Mouse (Mus musculus) adrenal gland, postnatal 10 days (tissue): ENCODE measurements at regions not wholly inside any gene's neighbourhood (a gene's known extent, or its start where the extent isn't known, plus 50 kb on each side); places are given as distances from the start of the nearest gene placed in this dataset.

Source experiments
- DNase-seq: peaks from one replicate; pipeline ENCODE4 v3.0.0; 2021; ENCODE audit warnings: mixed read lengths

DNA sequence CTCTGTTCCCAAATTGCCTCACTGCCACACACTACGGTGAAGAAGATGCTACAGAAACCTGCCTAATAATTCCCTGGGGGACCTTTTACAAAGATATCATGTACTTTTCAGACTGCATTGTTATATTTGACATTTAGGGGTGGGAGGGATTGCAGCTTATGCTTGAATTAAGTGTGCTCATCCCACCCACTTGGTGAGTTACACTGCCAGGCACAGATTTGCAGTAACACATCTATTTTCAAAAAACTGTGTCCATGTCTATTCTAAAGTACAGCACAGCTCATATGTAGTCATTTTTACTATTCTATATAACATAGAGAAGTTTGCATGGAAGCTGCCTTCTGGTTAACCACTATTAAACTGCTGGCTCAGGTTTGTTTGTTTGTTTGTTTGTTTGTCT, 404.3 kb upstream of the Xrcc4 start:
- DNase-seq, result no peak

DNA sequence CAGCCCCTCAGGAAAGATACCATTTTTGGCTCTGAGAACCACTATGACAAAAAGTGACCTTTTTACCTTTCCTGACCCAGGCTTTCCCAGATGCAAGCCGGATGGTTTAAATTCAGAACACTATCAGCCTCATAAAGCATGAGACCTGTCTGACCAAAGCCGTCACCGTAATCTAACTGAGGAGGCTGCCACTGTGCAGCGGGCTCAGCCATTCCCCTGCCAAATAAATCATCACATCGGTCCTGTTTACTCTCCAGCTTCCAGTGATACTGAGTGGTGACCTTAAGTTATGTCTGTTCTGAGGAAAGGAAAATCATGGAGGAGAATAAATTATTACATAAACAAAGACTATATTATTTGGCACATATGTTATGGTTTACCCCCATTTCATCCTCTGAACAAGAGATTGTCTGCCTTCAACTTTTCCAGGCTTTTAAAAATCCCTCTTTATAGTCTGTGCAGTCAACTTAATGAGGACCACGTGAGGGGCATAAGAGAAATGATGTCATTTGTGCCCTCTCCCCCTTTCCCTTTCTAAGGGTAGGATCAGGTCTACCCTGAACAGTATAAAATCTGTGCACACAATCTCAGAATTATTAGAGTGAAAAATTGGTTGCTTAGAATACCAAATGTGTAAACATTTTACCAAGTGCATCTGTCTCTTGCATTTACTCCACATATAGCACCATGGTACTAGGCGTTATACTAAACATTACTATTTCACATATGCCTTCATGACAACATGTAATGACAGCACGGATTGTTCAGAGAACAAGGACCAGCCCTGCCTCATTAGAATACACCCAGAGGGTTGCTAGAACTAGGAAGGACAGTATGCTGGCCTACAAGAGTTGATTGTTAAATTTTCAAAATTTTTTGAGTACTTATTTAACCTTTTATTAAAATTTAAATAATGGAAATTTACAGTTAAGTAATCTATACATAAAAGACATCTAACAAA, 401.9 kb upstream of the Xrcc4 start:
- no peak for DNase-seq

GRCm38 (mm10) chr13:90480484-90480883, 391.1 kb upstream of the Xrcc4 start:
- no peak for DNase-seq

DNA sequence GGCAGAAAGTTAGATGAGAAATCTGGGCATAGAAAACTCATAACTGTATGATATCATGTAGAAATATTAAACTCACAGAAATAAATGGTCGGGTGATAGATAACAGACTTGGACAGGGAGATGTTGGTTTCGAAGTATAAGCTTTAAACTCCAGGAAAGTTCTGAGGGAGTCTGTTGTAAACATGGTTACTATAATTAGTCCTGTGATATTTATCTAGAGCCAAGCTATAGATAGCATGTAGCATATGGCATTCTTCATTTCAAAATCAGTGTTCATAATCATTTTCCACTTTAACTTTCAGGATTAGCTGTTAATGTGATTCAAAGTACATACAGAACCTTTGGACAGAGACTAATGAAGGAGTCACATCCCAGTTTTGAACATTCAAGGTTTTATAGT, 387.5 kb upstream of the Xrcc4 start:
- DNase-seq, result no peak

DNA sequence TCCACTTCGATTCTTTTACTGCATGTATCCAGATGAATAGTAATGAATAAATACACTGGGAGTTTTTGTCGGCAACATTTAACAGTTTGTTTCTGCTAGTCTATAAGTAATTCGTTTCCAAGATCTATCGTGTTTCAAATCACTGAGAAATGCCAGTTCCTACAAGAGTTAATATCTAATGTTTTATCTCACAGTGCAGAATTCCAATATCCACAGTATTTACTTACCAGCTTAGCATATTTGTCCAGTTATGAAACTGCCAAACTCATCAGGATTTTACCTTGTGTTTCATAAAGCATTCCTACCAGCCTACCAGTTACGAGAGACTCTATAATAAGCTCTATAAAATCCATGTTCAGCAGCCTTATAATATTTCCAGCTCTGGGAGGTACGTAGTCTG, 385.1 kb upstream of the Xrcc4 start:
- no peak for DNase-seq

- no peak for DNase-seq
Observed at GRCm38 (mm10) chr13:90474053-90474452, 384.6 kb upstream of the Xrcc4 start.

DNA sequence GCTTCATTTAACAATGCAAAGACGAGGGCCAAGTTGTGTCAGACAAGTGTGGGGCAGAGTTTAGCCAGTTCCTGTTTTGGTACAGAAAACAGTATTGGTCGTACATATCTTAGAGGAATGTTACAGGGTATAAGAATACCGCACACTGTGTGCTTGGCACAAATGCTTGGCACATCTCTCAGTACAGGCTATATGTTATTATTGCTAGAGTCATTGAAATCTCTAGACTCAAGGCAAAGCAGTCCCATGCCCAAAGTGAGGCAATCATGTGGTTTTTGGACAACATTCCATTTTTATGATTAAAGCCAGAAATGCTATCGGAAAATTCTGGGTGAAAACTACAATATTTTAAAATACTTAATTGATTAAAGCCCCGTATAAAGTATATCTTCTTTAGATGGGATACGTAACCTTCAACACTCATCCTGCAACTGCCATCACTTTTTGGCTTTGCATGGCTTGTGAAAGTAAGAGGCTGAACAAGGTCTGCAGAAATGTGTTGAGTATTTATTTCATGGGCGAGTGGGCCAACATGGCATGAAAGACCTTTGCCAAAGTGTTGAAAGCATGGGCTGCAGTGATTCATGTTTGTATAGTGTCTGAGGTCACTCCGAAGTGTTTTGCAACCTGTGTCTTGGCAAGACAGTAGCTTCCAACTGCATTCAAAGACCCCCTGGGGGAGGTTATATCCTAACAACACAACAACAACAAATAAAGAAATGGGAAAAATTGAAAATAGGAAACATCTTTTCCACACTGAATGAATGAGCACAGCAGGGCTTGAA, 383.8 kb upstream of the Xrcc4 start:
- no peak for DNase-seq

GRCm38 (mm10) chr13:90466096-90466495, 376.7 kb upstream of the Xrcc4 start:
- DNase-seq, result no peak

GRCm38 (mm10) chr13:90464051-90464450, 374.6 kb upstream of the Xrcc4 start:
- peak; percentile 25 for DNase-seq

- DNase-seq, result no peak
Observed at GRCm38 (mm10) chr13:90463381-90463780, 374.0 kb upstream of the Xrcc4 start.

GRCm38 (mm10) chr13:90454631-90455030, 365.2 kb upstream of the Xrcc4 start:
- DNase-seq, result no peak

DNA sequence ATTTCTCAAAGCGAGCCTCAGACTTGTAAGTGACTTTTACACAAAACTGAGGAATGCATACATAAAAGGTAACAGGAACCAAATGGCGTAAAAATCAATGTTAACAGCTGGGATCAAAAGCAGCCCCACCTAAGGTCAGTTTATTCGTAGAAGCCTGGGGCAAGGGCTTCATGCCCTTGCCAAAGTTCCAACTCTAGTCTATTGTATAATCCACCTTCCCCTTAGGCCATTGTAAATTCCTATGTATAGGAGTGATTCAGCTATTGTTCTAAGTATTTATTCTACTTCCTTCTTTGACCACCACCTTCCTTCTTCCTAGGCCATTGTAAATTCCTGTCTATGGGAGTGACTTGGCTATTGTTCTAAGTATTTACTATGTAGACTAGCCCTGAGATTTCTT, 337.5 kb upstream of the Xrcc4 start:
- DNase-seq, result no peak

- DNase-seq, result no peak
Observed at GRCm38 (mm10) chr13:90425379-90425778, 336.0 kb upstream of the Xrcc4 start.

- no peak for DNase-seq
Observed at GRCm38 (mm10) chr13:90424541-90424940, 335.1 kb upstream of the Xrcc4 start.

GRCm38 (mm10) chr13:90420966-90421365, 331.6 kb upstream of the Xrcc4 start:
- no peak for DNase-seq

GRCm38 (mm10) chr13:90404392-90404791, 315.0 kb upstream of the Xrcc4 start:
- no peak for DNase-seq

DNA sequence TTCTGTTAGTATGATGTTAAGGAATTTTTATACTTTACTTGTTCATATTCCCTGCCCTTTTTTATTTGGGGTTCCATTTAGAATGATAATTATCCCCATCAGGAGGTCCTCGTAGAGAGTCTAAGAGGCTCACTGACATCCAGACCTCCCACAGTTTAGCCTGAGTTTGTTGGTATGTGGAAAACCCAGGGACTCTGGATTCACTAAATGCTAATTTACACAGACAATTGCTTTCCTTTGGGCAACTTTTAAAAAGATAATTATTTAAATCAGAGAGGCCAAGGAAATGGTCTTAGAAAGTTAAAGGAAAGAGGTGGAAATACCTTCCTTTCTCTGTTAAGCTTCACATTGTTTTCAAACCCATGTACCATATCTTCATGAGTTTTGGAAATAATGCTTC, 312.7 kb upstream of the Xrcc4 start:
- DNase-seq, result no peak

DNA sequence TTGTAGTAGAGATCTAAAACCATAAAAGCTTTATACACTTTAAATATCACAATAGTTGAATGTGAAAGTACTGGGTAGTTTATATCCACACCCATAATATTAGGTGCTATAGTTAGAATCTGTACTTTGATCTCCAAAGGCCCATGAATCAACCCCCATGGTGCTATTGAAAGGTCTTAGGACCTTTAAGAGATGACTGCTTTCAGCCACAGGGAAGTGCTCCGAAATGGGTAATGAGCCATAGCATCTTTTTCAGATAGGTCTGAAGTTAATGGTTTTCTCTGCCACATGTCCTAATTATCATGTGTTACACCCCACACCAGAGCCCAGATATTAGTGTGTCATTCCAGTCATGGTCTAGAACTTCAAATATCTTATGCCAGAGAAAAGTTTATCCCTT, 312.1 kb upstream of the Xrcc4 start:
- no peak for DNase-seq

GRCm38 (mm10) chr13:90395274-90396023, 306.0 kb upstream of the Xrcc4 start:
- no peak for DNase-seq

DNA sequence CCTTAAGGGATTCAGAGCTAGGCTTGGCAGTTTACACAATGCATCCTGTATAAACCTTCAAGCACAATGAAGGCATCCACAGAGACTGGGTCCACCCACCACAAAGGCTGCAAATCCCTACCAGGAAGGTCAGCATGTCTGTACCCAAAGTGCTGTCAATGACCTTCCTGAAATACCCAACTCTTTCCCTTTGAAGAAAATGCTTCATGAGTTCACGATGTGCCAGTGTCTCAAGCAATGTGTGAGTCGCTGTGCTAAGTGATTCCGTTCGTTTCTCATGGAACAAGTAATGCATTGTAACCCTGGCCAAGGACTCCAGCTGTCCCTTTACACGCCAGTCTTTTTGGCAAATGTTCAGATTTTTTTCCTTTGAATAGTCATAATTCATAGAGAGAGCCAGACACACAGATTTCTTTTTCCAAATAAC, 305.4 kb upstream of the Xrcc4 start:
- DNase-seq, result peak; percentile 37

GRCm38 (mm10) chr13:90392415-90392814, 303.0 kb upstream of the Xrcc4 start:
- no peak for DNase-seq

- DNase-seq, result no peak
Observed at GRCm38 (mm10) chr13:90376619-90377018, 287.2 kb upstream of the Xrcc4 start.

DNA sequence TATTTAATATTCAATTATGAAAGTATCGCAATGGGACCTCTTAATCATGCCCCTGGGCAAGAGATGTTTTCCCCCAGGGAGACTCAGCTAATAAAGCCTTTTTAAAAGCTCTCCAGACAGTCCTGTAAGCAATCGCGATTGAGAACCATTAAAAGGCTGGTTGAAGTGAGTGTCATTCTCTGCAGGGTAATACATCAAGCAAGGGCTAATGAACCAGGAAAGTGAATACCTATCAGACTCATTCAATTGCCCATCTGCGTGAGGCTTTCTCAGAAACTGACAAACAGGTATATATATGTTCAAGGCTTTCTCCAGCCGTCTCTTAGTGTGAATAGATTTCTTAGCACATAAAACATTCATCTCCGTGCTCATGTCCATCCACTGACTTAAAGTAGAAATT, 286.8 kb upstream of the Xrcc4 start:
- no peak for DNase-seq
